Mouse (Mus musculus) adipose tissue, adult 10 weeks (tissue): ENCODE measurements around the gene Pes1. TPM values are rescaled to one million over a fixed set of nuclear protein-coding genes. Genes with fewer than 3 reads are reported as not detected.

Source experiments
- polyA plus RNA-seq: library from polyadenylated mRNA; stranded (reverse); fragments of 350-450 nt; fragmentation: Illumina TruSeq; extraction: RNeasy Lipid Tissue Mini Kit (QIAGEN cat#74804); gene quantifications from one replicate; pipeline ENCODE4 v1.2.3, GENCODE M21; 2014; ENCODE audit warnings: low read depth, low replicate concordance

Gene Pes1
- 32.2 TPM for polyA plus RNA-seq

DNA sequence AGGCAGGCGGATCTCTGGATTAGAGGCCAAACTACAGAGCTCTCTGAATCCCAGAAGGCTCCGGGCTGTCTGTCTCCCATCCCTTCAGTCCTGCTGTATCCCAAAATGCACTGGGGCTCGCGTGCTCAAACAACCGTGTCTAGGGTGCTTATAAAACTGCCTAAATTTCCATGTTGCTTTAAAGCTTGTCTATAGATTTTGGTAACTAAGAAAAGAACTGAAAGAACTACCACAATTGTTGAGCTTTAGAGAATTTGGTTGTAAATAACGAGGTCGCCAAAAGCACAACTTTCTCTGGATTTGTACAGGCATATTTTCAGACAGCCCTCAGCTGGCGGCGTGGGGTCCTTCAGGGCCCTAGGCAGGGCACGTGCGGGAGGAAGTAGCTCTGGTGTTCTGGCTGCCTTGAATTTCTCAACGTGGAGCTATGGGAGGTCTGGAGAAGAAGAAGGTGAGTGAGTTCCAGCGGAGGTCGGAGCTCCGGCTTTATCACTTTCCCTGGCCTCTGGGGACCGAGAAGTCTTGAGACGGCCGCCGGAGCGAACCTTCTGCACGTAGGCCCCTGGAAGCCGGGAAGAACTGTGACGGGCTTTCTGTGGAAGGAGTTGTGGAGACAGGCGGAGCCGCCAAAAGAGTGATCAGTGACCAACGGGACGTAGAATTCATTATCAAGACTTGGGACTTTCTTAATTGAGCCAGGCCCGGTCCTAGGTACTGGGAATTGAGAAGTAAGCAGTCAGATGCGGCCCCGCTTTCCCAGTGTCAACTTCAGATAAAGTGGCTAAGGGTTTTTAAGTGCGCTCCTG, at the start of gene Pes1:
Gene Pes1, plus strand, starts transcription at position 366 of the 806 bp plus-strand sequence.

DNA sequence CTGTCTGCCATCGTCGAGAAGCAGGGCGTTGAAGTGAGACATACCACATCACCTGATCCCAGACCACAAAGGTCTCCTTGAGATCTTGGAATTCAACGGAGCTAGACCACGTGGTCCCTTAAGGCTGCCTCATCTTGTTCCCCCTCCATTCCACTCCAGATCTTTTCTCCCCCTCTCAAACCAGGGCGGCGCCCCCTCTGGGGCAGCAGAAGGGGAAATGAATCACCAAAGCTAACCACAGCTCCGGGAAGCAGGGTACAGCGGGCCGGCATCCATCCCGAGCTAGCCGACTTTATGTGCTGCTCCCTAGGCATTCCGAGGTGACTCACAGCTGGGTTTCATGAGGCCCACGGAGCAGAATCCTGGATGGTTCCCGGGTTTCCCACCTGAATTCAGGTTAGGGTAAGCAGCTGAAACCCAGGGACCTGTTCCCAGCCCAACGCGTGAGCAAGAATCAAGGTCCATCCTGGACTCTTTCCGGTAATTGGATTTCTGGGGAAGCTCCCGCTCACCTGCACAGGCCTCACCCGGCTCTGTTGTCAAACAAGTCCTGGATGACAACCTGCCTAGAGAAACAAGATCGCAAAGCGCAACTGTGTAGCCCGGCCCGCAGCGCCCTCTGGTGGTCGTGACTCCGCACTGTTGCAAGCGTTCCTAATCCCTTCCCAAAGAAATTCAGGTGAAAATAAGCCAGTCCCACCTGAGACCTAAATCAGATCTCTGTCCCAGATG, 49.5 kb upstream of the Pes1 start, which contains the start of gene Slc35e4:
Gene Slc35e4, minus strand, starts transcription at position 556 of the 732 bp plus-strand sequence.

DNA sequence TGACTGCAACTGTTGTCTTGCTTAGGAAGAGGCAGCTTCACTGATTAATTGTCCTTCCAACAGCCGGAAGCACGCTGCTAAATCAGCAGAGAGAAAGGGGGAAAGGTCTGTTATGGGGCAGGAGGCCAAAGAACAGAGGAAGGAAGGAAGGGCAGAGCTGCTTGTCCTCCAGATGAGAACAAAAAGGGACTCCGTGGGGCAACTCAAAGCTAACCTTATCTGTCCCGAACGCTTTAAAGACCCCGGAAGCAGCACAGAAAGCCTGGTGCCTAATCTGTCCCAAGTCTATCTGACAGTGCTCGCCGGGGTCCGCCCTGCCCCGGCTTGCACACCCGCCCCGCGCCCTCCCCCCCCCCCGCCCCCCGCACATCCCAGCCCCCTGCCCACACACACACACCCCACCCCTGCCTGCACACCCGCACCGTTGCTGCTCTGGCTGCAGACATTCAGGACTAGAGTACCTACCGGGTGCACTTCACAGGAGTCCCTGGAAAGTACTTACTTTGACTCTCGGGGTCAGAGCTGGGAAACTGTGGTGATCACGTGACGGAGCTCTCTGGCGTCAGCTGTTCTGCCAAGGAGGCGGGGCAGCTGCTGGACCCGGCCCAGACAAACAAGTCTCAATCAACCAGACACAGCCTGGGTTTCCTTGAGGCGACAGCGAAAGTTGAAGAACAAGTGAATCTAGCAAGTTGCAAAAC, 32.1 kb upstream of the Pes1 start, which contains the start of gene Tcn2:
Gene Tcn2, minus strand, starts transcription at position 649 of the 701 bp plus-strand sequence.

DNA sequence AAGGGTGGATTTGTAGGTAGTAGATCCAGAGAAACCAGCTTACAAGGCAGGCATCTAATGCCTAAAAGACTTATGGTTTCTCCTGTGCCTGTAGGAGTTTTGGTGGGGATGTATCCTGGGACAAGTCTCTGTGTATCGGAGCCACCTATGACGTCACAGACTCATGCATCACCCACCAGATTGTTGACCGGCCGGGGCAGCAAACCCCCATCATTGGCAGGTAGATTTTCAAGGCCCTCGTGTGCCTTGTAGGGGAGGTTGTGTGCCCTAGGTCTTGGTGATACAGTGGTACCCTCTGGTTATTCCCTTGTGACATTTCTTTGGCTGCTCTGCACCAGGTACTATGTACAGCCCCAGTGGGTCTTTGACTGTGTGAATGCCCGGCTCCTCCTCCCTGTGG, 12.9 kb downstream of the Pes1 start, which contains the start of gene 4930556J24Rik:
Gene 4930556J24Rik, minus strand, starts transcription at position 101 of the 400 bp plus-strand sequence.

DNA sequence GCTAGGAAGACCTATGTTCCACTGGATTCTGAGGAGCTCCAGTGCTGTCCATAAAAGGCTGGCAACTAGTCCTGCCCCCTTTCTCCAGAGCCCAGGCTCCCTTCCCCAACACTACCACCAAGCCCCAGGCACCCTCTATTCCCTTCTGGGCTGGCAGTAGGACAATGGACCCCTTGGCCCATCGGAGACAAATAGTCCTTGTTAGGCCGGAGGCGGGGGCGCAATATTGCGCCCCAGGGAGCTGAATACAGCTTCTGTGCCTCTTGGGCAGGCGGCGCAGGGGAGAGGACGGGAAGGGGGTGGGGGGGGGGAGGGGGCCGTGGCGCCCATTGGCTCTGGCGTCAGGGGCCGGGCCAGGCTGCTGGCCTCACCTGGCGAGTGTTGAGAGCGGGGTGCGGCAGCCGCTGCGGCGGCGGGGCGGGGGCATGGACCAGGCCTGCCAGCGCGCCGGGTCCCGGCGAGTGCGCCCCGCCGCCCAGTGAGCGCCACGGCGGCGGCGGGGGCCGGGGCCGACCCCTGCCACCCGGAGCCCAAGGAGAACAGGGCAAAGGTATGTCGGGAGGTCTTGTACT, 19.6 kb downstream of the Pes1 start, which contains the start of gene Gal3st1:
Gene Gal3st1, plus strand, starts transcription at position 346 of the 572 bp plus-strand sequence.

Other genes starting within 250 kb of the Pes1 start
- 18.7 TPM for gene Osbp2, start 100.1 kb upstream of the Pes1 start, polyA plus RNA-seq
- gene 4921536K21Rik, start 68.9 kb upstream of the Pes1 start, polyA plus RNA-seq, result 3.8 TPM
- gene Dusp18, start 68.7 kb upstream of the Pes1 start, polyA plus RNA-seq, result 10.4 TPM
- gene Slc35e4, start 49.3 kb upstream of the Pes1 start, polyA plus RNA-seq, result 8.2 TPM
- 96.0 TPM for gene Tcn2, start 31.8 kb upstream of the Pes1 start, polyA plus RNA-seq
- gene 4930556J24Rik, start 12.8 kb downstream of the Pes1 start, polyA plus RNA-seq, result not detected
- gene Gal3st1, start 19.7 kb downstream of the Pes1 start, polyA plus RNA-seq, result 0.57 TPM
- 4.6 TPM for gene Sec14l4, start 67.5 kb downstream of the Pes1 start, polyA plus RNA-seq
- 0.29 TPM for gene Sec14l3, start 100.9 kb downstream of the Pes1 start, polyA plus RNA-seq
- gene Mtfp1, start 131.5 kb downstream of the Pes1 start, polyA plus RNA-seq, result 7.8 TPM
- 18.2 TPM for gene Sec14l2, start 159.4 kb downstream of the Pes1 start, polyA plus RNA-seq
- 19.0 TPM for gene Rnf215, start 171.2 kb downstream of the Pes1 start, polyA plus RNA-seq
- 11.7 TPM for gene Ccdc157, start 196.3 kb downstream of the Pes1 start, polyA plus RNA-seq
- 21.6 TPM for gene Sf3a1, start 196.4 kb downstream of the Pes1 start, polyA plus RNA-seq
- 28.6 TPM for gene Tbc1d10a, start 222.8 kb downstream of the Pes1 start, polyA plus RNA-seq